Mouse (Mus musculus): ENCODE data around the gene Syne3. TPM values are rescaled to one million over a fixed set of nuclear protein-coding genes. Genes with fewer than 3 reads are reported as not detected.

Gene Syne3
- total and polyA plus RNA-seq, 3 experiments: 4.9 to 10.7 TPM; not detected in 1

DNA sequence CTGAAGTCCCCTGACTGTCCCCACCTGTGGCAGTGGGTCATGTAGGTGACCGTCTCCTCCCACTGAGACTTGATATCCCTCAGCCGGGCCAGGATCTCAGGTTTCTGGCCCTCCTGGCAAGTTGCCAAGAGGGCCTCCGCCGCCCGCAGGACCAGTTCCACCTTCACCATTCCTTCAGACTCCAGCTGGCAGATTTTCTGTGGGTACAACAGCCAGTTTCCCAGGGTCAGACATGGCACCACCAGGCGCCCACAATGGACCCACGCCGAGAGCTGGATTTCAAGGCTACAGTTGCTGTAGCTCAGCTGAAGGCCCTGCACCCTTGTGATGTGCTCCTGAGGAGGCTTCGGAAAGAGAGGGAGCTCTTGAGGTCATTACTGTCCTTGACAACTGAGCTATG lies 40.4 kb downstream of the Syne3 start:
- H3K4me1 ChIP-seq (ENCODE audit: control insufficient read depth in 1 of 2, insufficient read depth in 2 of 2, low read length in 2 of 2): no peaks in the 10 kb centered on the region
- H3K27me3 ChIP-seq (ENCODE audit: control insufficient read depth in 1 of 2, insufficient read depth in 2 of 2, low read length in 2 of 2): no peaks in the 10 kb centered on the region
- DNase-seq (ENCODE audit: low read depth, low spot score): no peak
- no peak overlapping the region for H3K9ac ChIP-seq (ENCODE audit: control insufficient read depth, low read depth, low read length, poor library complexity, severe bottlenecking)
- H3K9me3 ChIP-seq (replicated peaks; ENCODE audit: insufficient read depth, low read length): no peaks in the 10 kb centered on the region
- H3K79me2 ChIP-seq (ENCODE audit: control insufficient read depth, insufficient read depth, low read length, poor library complexity): no peaks in the 10 kb centered on the region
- peaks cover 0 to 2% of the 10 kb centered on the region in 2 experiments; a peak in 2 of 4 replicates for H3K36me3 ChIP-seq (ENCODE audit: control insufficient read depth in 1 of 2, insufficient read depth in 2 of 2, low read length in 2 of 2)
- no peak overlapping the region for H3K4me3 ChIP-seq (ENCODE audit: control insufficient read depth in 1 of 2, insufficient read depth in 1 of 2, low read depth in 2 of 2, low read length in 2 of 2)
- no peak overlapping the region for H3K27ac ChIP-seq (ENCODE audit: control insufficient read depth, low read depth, low read length)
- TF ChIP-seq MAX (IDR thresholded peaks at IDR 0.05; ENCODE audit: low read length): no peak
- TF ChIP-seq ZC3H11A (IDR thresholded peaks at IDR 0.05; ENCODE audit: low read depth, low read length): no peak
- TF ChIP-seq NELFE (IDR thresholded peaks at IDR 0.05; ENCODE audit: low read depth, low read length): no peak

DNA sequence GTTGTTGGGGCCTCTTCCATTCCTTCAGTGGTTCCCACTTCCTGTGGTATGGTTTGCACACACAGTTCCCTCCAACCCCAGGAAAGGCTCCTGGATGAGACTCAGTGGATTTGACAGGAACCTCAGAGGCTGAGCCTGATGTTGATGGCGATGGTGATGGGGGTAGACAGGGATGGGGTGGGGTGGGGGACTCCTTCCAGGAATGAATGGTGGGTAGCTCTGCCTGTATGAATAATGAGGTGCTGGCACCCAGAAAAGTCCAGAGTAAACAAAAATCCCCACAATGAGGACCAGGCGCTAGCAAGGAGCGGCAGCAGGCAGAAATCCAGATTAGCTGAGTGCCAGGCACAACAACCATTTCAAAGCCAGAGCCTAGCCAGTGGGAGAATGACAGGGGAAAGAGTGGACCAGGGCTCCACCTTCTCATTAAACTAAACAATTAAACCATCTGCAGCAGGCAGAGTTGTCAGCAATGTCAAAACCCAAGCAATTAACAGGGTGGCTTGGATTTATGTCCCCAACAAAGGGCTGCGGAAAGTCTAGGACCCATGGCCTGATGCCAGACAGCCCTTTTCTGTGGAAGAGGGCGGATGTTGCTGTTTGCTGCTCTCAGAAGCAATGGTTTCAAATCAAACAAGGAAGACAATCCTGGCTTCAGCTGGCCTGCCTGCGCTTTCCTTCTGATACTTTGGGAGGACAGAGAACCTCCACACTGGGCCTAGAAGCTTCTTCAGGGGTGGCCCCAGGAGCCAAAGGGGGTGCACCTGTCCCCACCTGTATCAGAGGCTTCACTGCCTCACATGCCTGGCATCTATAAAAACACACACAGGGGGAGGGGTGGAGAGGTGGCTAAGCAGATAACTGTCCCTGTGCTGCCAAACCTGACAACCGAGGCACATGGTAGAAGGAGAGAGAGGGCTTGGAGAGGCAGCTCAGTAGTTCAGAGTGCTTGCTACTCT lies 44.4 kb downstream of the Syne3 start:
- TF ChIP-seq TBP (IDR thresholded peaks at IDR 0.05; ENCODE audit: low read depth, low read length) (no peak), MAZ (IDR thresholded peaks at IDR 0.05; ENCODE audit: low read depth, low read length) (no peak), ELF1 (IDR thresholded peaks at IDR 0.05; ENCODE audit: low read depth, low read length) (no peak), EP300 (IDR thresholded peaks at IDR 0.05; ENCODE audit: low read depth in 1 of 2, low read length in 2 of 2) (no peak), NRF1 (IDR thresholded peaks at IDR 0.05; ENCODE audit: insufficient read depth, low read depth, low read length, poor library complexity, severe bottlenecking) (no peak), ZKSCAN1 (IDR thresholded peaks at IDR 0.05; ENCODE audit: low read depth, low read length) (no peak), USF2 (IDR thresholded peaks at IDR 0.05; ENCODE audit: borderline replicate concordance in 1 of 2, insufficient read depth in 1 of 2, low read depth in 1 of 2, low read length in 2 of 2) (no peak), RCOR1 (IDR thresholded peaks at IDR 0.05; ENCODE audit: low read depth, low read length) (no peak), RAD21 (IDR thresholded peaks at IDR 0.05; ENCODE audit: low read depth, low read length) (no peak), CTCF (IDR thresholded peaks at IDR 0.05 in 2 of 3, conservative IDR thresholded peaks at IDR 0.05 in 1 of 3; ENCODE audit: control insufficient read depth in 1 of 3, insufficient read depth in 1 of 3, low read depth in 2 of 3, low read length in 3 of 3, poor library complexity in 1 of 3, severe bottlenecking in 1 of 3) (no peak), TCF12 (IDR thresholded peaks at IDR 0.05; ENCODE audit: low read depth, low read length) (no peak), BHLHE40 (IDR thresholded peaks at IDR 0.05; ENCODE audit: borderline replicate concordance, low read depth, low read length) (no peak), ZNF384 (IDR thresholded peaks at IDR 0.05; ENCODE audit: low read depth, low read length) (no peak), POLR2AphosphoS5 (IDR thresholded peaks at IDR 0.05; ENCODE audit: borderline replicate concordance, low read depth, low read length) (no peak), NELFE (IDR thresholded peaks at IDR 0.05; ENCODE audit: low read depth, low read length) (no peak), KAT2A (conservative IDR thresholded peaks at IDR 0.05; ENCODE audit: low read depth, low read length) (no peak), E2F4 (IDR thresholded peaks at IDR 0.05; ENCODE audit: borderline replicate concordance, low read depth, low read length) (no peak), MAFK (IDR thresholded peaks at IDR 0.05; ENCODE audit: borderline replicate concordance, low read depth, low read length) (no peak)

More for the DNA sequence above, 44.4 kb downstream of the Syne3 start:
- no peaks in the 10 kb centered on the region for H3K4me1 ChIP-seq (ENCODE audit: control insufficient read depth in 1 of 2, insufficient read depth in 2 of 2, low read length in 2 of 2)
- no peaks in the 10 kb centered on the region for H3K79me2 ChIP-seq (ENCODE audit: control insufficient read depth, insufficient read depth, low read length, poor library complexity)
- H3K9me3 ChIP-seq (replicated peaks; ENCODE audit: insufficient read depth, low read length): no peaks in the 10 kb centered on the region
- no peak overlapping the region for H3K9ac ChIP-seq (ENCODE audit: control insufficient read depth, low read depth, low read length, poor library complexity, severe bottlenecking)
- H3K4me3 ChIP-seq (ENCODE audit: control insufficient read depth in 1 of 2, insufficient read depth in 1 of 2, low read depth in 2 of 2, low read length in 2 of 2): no peak overlapping the region
- DNase-seq (ENCODE audit: low read depth, low spot score): no peak
- no peak overlapping the region for H3K27ac ChIP-seq (ENCODE audit: control insufficient read depth, low read depth, low read length)
- H3K36me3 ChIP-seq (ENCODE audit: control insufficient read depth in 1 of 2, insufficient read depth in 2 of 2, low read length in 2 of 2): peaks cover 0 to 2% of the 10 kb centered on the region in 2 experiments; a peak in 1 of 4 replicates
- no peaks in the 10 kb centered on the region for H3K27me3 ChIP-seq (ENCODE audit: control insufficient read depth in 1 of 2, insufficient read depth in 2 of 2, low read length in 2 of 2)
